ENCODE assay signal across 8 mouse cellular contexts in genomic region chr2:119972537-119972879, GRCm38 (mm10). TPM values are rescaled to one million over a fixed set of nuclear protein-coding genes. Genes with fewer than 3 reads are reported as not detected.
DNase-seq lines count a peak whose midpoint lies in the region; ATAC-seq and TF ChIP-seq lines count a peak whose summit lies in the region.

TSS of gene Mapkbp1 (plus strand) at chr2:119972699.

- peaks cover 3% of the 10 kb centered on the region; the same call in 1 of the 2 replicates for H3K4me1 ChIP-seq in kidney, embryonic 14.5 days (ENCODE audit: control insufficient read depth, insufficient read depth, low read length)
- H3K4me1 ChIP-seq in limb, embryonic 11.5 days (ENCODE audit: control insufficient read depth, insufficient read depth, low read length): 0 out of 2 replicates have a peak, but pooled peaks cover 4% of the 10 kb centered on the region
- H3K4me1 ChIP-seq in small intestine, adult 2 months (ENCODE audit: control insufficient read depth, insufficient read depth, insufficient read length, low read length): peaks cover 2% of the 10 kb centered on the region; the same call in 1 of the 2 replicates

- H3K27me3 ChIP-seq in kidney, embryonic 14.5 days (ENCODE audit: control insufficient read depth, insufficient read depth, low read length): no peaks in the 10 kb centered on the region
- H3K27me3 ChIP-seq in limb, embryonic 11.5 days (ENCODE audit: control insufficient read depth, insufficient read depth, low read length): no peaks in the 10 kb centered on the region
- H3K27me3 ChIP-seq in small intestine, adult 2 months (ENCODE audit: control insufficient read depth, insufficient read depth, low read length): no peaks in the 10 kb centered on the region

- ATAC-seq in kidney, embryonic 14.5 days (ENCODE audit: low FRiP score, low TSS enrichment): peak; percentile 88
- ATAC-seq in limb, embryonic 11.5 days (ENCODE audit: insufficient number of reproducible peaks, low FRiP score, low TSS enrichment, low read depth): peak; percentile 77

- no peak for DNase-seq in kidney, postnatal 25 days
- DNase-seq in adrenal gland, postnatal 14 days: no peak
- DNase-seq in gonadal fat pad, adult 2 months (ENCODE audit: low read depth): no peak
- no peak for DNase-seq in limb, embryonic 11.5 days (ENCODE audit: low spot score)
- DNase-seq in ovary, postnatal 36 days (ENCODE audit: low spot score): no peak
- DNase-seq in embryo, embryonic 9.5 days (ENCODE audit: extremely low spot score): no peak

- no peaks in the 10 kb centered on the region for H3K9me3 ChIP-seq in kidney, embryonic 14.5 days (ENCODE audit: control insufficient read depth, low read length)
- H3K9me3 ChIP-seq in limb, embryonic 11.5 days (ENCODE audit: control insufficient read depth, low read length): no peaks in the 10 kb centered on the region

- H3K27ac ChIP-seq in kidney, embryonic 14.5 days (ENCODE audit: low read depth, low read length): no peak within 1 kb of the TSS
- H3K27ac ChIP-seq in limb, embryonic 11.5 days (replicated peaks; ENCODE audit: low read depth, low read length): no peak within 1 kb of the TSS
- H3K27ac ChIP-seq in small intestine, adult 2 months (ENCODE audit: insufficient read depth, low read depth, low read length): no peak within 1 kb of the TSS

- H3K4me2 ChIP-seq in kidney, embryonic 14.5 days (replicated peaks; ENCODE audit: low read depth, low read length): peak within 1 kb of the TSS; percentile 55
- H3K4me2 ChIP-seq in limb, embryonic 11.5 days (ENCODE audit: low read depth, severe bottlenecking): peak within 1 kb of the TSS; percentile 70

- no peak for TF ChIP-seq CTCF in small intestine, adult 2 months (IDR thresholded peaks at IDR 0.05; ENCODE audit: extremely low read depth, insufficient read length, insufficient replicate concordance, low read depth, low read length)

- 1% methylated on average over 18 of the region's 19 CpGs for WGBS in kidney, embryonic 14.5 days
- 1% methylated on average over 19 of the region's 19 CpGs for WGBS in limb, embryonic 11.5 days
- WGBS in small intestine, adult 2 months: under 1% methylated on average over 19 of the region's 19 CpGs

- no peak for TF ChIP-seq POLR2A in small intestine, adult 2 months (IDR thresholded peaks at IDR 0.05; ENCODE audit: low read depth, low read length)

- H3K36me3 ChIP-seq in kidney, embryonic 14.5 days (ENCODE audit: control insufficient read depth, insufficient read depth, low read length): 0 out of 2 replicates have a peak, but pooled peaks cover 4% of the 10 kb centered on the region
- no peaks in the 10 kb centered on the region for H3K36me3 ChIP-seq in limb, embryonic 11.5 days (ENCODE audit: control insufficient read depth, insufficient read depth, low read length)
- no peaks in the 10 kb centered on the region; the same call in 1 of the 2 replicates for H3K36me3 ChIP-seq in small intestine, adult 2 months (ENCODE audit: control insufficient read depth, insufficient read depth, low read length)

- H3K4me3 ChIP-seq in kidney, embryonic 14.5 days (ENCODE audit: low read length): peak within 1 kb of the TSS; percentile 79
- H3K4me3 ChIP-seq in limb, embryonic 11.5 days (ENCODE audit: low read depth, low read length): peak within 1 kb of the TSS; percentile 79
- peak within 1 kb of the TSS; percentile 73 for H3K4me3 ChIP-seq in small intestine, adult 2 months (ENCODE audit: low read depth, low read length)

- peak within 1 kb of the TSS; percentile 79 for H3K9ac ChIP-seq in kidney, embryonic 14.5 days (ENCODE audit: low read depth, low read length)
- H3K9ac ChIP-seq in limb, embryonic 11.5 days (ENCODE audit: low read length): peak within 1 kb of the TSS; percentile 66

RNA-seq across cellular contexts. Expression of gene Mapkbp1, which starts in this region (rescaled TPM):
- polyA plus RNA-seq in kidney, embryonic 14.5 days (2014; fragmentation: Nextera tagmentation; extraction: Ambion mirVana): 2.8 and 4.0 TPM in 2 replicates
- total RNA-seq in adrenal gland, postnatal 14 days (2021): 13.9 and 17.7 TPM in 2 replicates
- 34.5 and 35.2 TPM in 2 replicates for polyA plus RNA-seq in gonadal fat pad, adult 2 months (2012; rRNA removed)
- polyA plus RNA-seq in limb, embryonic 11.5 days (2014; fragmentation: Nextera tagmentation; extraction: Ambion mirVana): 2.9 and 3.5 TPM in 2 replicates
- 3.6 and 15.9 TPM in 2 replicates for polyA plus RNA-seq in small intestine, adult 2 months (2012; rRNA removed)
